Mouse (Mus musculus) megakaryocyte, embryonic 14.5 days (primary cell): Measurements from ENCODE around the gene Eef1akmt4. TPM values are rescaled to one million over a fixed set of nuclear protein-coding genes. Genes with fewer than 3 reads are reported as not detected.

ENCODE experiments used
- H3K27me3 ChIP-seq: replicated peaks from 2 replicates; pipeline ENCODE3; 2012; ENCODE audit warnings: inconsistent platforms
- H3K36me3 ChIP-seq: replicated peaks from 2 replicates; pipeline ENCODE3; 2012; ENCODE audit warnings: low read length, inconsistent platforms, mixed read lengths
- H3K4me1 ChIP-seq: 2 replicates; pipeline ENCODE4 v1.6.1; 2012; ENCODE audit warnings: inconsistent platforms
- H3K4me3 ChIP-seq: replicated peaks from 2 replicates; pipeline ENCODE3; 2012; ENCODE audit warnings: moderate library complexity, mild to moderate bottlenecking, inconsistent platforms
- H3K9me3 ChIP-seq: 2 replicates; pipeline ENCODE4 v1.6.1; 2012; ENCODE audit warnings: inconsistent platforms
- FLI1 ChIP-seq: IDR thresholded peaks from 2 replicates; pipeline ENCODE4 v1.6.1; 2012; ENCODE audit warnings: low read length, inconsistent platforms, mixed read lengths
- GATA1 ChIP-seq: IDR thresholded peaks from 3 replicates; pipeline ENCODE4 v1.6.1; 2012; ENCODE audit warnings: mixed read lengths, low read length, inconsistent platforms, borderline replicate concordance
- polyA plus RNA-seq: library from polyadenylated mRNA; stranded (reverse); fragments of >175 nt; gene quantifications from 2 replicates; pipeline ENCODE4 v1.2.3, GENCODE M21; 2012; ENCODE audit warnings: low replicate concordance; ENCODE audit not compliant: insufficient read depth

Eef1akmt4 gene
- 5.4 and 20.7 TPM in 2 replicates for polyA plus RNA-seq

- H3K4me1 ChIP-seq = peaks cover 37% of the 10 kb centered on the region
- TF ChIP-seq GATA1 = no peak
- TF ChIP-seq FLI1 = no peak
- peaks cover 32% of the 10 kb centered on the region for H3K36me3 ChIP-seq
- no peaks in the 10 kb centered on the region for H3K27me3 ChIP-seq
- H3K9me3 ChIP-seq = no peaks in the 10 kb centered on the region
- peak within 1 kb of the TSS; percentile 97 for H3K4me3 ChIP-seq
Observed at GRCm38 (mm10) chr16:20611357-20612227, at the start of gene Eef1akmt4, which contains the start of the genes Gm49333 and Alg3. TSS of gene Eef1akmt4 (plus strand) at chr16:20611593. TSS of gene Gm49333 (plus strand) at chr16:20611610. TSS of gene Alg3 (minus strand) at chr16:20611735.

DNA sequence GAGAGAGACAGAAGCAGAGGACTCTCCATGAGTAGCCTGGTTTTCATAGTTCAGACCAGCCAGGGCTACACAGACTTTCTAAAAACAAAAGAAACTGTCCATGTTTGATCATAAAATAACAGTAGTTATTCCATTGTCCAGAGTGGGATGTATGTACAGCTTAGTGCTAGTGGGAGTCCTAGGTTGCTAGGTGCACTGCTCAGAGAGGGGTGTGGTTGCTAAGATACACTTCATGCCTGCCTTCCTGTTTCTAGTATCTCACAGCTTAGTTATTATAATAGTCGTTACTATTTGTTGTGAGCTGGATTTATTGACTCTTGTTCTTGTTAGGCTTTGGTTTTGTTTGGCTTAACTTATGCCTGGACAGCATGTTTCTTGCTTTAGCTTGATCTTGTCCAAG lies 46.3 kb upstream of the Eef1akmt4 start:
- Histone ChIP-seq H3K4me3 (no peak overlapping the region), H3K27me3 (peaks cover 22% of the 10 kb centered on the region)

DNA sequence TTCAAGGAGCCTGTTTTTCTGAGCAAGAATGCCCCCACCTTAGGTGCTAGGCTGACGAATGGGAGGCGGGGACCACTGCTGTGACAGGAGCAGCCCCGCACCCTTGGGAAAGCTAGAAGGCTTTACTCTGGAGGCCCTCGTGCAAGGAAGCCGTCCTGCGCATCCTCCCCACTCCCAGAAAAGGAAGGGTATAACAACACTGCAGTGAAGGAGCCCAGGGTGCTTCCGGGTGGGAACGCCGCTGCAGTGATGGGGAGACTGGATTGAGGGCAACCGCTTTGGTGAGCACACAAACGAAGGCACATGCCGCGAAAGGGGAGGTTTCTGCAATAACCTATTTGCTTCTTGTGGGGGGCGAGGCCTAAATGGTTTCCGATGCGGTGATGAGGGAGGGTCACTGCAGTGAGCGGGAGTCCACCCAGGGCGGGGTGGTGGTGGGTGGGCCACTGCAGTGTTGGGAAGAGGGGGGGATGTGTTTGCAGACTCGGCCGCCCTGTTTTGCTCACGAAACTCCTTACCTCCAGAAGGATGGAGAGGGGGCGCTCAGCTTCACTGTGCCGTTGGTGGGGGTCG lies 21.9 kb upstream of the Eef1akmt4 start, which contains the start of gene Vwa5b2:
Gene Vwa5b2, plus strand, starts transcription at position 106 of the 573 bp plus-strand sequence.
- peaks cover 27% of the 10 kb centered on the region for H3K4me1 ChIP-seq
- peaks cover 13% of the 10 kb centered on the region for H3K9me3 ChIP-seq
- H3K4me3 ChIP-seq = peak within 1 kb of the TSS; percentile 88
- peaks cover 75% of the 10 kb centered on the region for H3K27me3 ChIP-seq
- H3K36me3 ChIP-seq = no peaks in the 10 kb centered on the region
- TF ChIP-seq GATA1 (no peak), FLI1 (no peak)

More for the DNA sequence above, 46.3 kb upstream of the Eef1akmt4 start:
- Histone ChIP-seq H3K9me3 (no peaks in the 10 kb centered on the region), H3K36me3 (peaks cover 36% of the 10 kb centered on the region), H3K4me1 (no peaks in the 10 kb centered on the region)
- TF ChIP-seq GATA1 (no peak), FLI1 (no peak)

- H3K9me3 ChIP-seq = peaks cover 8% of the 10 kb centered on the region
- no peaks in the 10 kb centered on the region for H3K36me3 ChIP-seq
- peaks cover 77% of the 10 kb centered on the region for H3K27me3 ChIP-seq
- peak overlapping the region; percentile 88 for H3K4me3 ChIP-seq
- TF ChIP-seq FLI1 (no peak), GATA1 (no peak)
- H3K4me1 ChIP-seq = peaks cover 28% of the 10 kb centered on the region
Observed at GRCm38 (mm10) chr16:20589939-20590679, 21.3 kb upstream of the Eef1akmt4 start.

DNA sequence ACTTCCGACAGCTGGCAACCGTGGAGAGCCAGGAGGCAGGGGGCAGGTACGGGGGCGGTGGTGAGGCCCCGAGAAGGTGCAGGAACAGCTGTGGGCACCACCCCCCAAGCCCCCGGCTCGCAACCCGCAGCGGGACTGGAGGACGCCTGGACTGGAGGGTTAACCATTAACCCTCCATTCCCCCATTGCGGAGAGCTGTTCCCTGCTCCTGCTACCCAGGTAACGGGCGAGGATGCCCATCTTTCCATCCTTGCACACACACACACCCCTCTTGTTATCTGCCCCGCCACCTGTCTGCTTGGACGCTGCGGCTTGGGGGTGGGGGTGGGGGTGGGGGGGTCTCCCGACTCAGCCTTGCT lies 20.7 kb upstream of the Eef1akmt4 start:
- peak overlapping the region; percentile 88 for H3K4me3 ChIP-seq
- peaks cover 8% of the 10 kb centered on the region for H3K9me3 ChIP-seq
- no peaks in the 10 kb centered on the region for H3K36me3 ChIP-seq
- H3K27me3 ChIP-seq = peaks cover 82% of the 10 kb centered on the region
- no peak for TF ChIP-seq FLI1
- TF ChIP-seq GATA1 = no peak
- H3K4me1 ChIP-seq = peaks cover 33% of the 10 kb centered on the region

DNA sequence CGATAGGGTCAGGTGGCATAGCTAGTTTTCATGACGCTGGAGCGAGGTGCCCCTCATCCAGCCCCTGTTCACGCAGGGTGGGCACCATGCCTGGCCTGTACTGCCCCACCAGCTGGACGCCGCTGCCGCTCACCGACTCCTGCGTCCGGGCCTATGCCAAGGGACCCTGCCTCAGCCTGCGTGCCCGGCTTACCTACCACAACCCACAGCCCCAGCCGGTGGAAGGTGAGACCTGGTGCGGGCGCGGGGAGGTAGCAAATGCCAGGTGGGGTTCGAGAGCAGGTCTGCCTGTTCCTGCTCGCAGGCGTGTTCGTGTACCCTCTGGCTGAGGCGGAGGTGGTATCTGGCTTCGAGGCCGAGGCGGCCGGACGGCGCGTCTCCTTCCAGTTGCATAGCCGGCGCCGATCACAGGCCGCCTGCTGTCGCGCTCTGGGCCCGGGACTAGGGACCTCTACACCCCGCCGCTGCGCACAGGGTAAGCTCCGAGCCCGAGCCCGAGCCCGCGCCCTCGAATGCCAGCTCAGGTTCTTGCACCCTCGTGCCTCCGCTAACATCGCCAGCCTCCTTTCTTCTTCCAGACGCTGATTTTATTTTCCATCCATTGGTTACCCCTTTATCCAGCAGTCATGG lies 20.2 kb upstream of the Eef1akmt4 start:
- H3K36me3 ChIP-seq = no peaks in the 10 kb centered on the region
- H3K4me1 ChIP-seq = peaks cover 33% of the 10 kb centered on the region
- no peak for TF ChIP-seq FLI1
- TF ChIP-seq GATA1 = no peak
- peak overlapping the region; percentile 81 for H3K4me3 ChIP-seq
- peaks cover 8% of the 10 kb centered on the region for H3K9me3 ChIP-seq
- H3K27me3 ChIP-seq = peaks cover 87% of the 10 kb centered on the region

- peaks cover 21% of the 10 kb centered on the region for H3K4me1 ChIP-seq
- H3K36me3 ChIP-seq = no peaks in the 10 kb centered on the region
- H3K9me3 ChIP-seq = no peaks in the 10 kb centered on the region
- TF ChIP-seq GATA1 (no peak), FLI1 (no peak)
- no peak overlapping the region for H3K4me3 ChIP-seq
- H3K27me3 ChIP-seq = peaks cover 83% of the 10 kb centered on the region
Observed at GRCm38 (mm10) chr16:20595060-20595673, 16.2 kb upstream of the Eef1akmt4 start.

GRCm38 (mm10) chr16:20595737-20596136 lies 15.7 kb upstream of the Eef1akmt4 start:
- Histone ChIP-seq H3K4me3 (no peak overlapping the region), H3K9me3 (no peaks in the 10 kb centered on the region), H3K27me3 (peaks cover 81% of the 10 kb centered on the region), H3K36me3 (no peaks in the 10 kb centered on the region), H3K4me1 (peaks cover 16% of the 10 kb centered on the region)
- TF ChIP-seq GATA1 (no peak), FLI1 (no peak)
